In the genomic region with DNA sequence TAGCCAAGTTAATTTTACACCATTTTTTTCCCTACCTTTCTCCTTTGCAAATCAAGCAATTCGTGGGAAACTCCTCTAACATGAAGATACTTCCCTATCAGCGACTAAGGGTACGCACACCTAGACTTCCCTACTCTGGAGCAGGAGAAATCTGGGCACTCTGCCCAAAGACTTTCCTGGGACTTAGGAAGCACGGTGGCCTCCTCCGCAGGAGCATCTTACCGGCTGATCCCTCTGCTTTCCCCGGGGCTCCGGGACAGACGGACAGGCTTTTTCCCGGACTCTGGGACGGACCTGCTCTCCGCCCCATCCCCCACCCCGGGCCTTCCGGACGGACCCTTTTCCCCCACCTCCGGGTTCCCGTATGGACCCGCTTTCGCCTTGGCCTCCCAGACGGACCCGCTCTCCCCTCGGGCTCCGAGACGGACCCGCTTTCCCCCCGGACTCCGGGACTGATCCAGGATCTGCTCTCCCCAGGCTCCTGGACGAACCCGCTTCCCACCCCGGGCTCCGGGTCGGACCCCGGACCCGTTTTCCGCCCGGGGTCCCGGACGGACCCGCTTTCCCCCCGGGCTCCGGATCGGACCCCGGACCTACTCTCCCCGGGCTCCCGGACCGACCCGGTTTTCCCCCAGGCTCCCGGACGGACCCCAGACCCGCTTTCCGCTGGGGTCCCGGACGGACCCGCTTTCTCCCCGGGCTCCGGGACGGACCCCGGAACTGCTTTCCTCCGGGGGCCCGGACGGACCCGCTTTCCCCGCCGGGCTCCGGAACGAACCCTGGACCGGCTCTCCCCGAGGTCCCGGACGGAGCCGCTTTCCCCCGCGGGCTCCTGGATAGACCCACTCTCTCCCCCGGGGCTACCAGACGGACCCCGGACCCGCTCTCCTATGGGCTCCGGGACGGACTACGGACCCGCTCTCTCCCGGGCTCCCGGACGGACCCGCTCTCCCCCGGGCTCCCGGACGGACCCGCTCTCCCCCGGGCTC, we compare ENCODE assay signal across 8 mouse cellular contexts. TPM values are rescaled to one million over a fixed set of nuclear protein-coding genes. Genes with fewer than 3 reads are reported as not detected.
DNase-seq lines count a peak whose midpoint lies in the region; ATAC-seq and TF ChIP-seq lines count a peak whose summit lies in the region.
"Had no signal": no experiment of that assay in that cellular context is flagged by ENCODE, and none has a peak within 500 bp of the region (broad histone marks: within the 10 kb centered on the region; RNA-seq: fewer than 3 reads in every experiment).

No protein-coding gene starts in this region.

- H3K4me1 ChIP-seq in thymus, adult 2 months (replicated peaks; ENCODE audit: control insufficient read depth, insufficient read depth, low read length): no peaks in the 10 kb centered on the region
- no peaks in the 10 kb centered on the region for H3K4me1 ChIP-seq in embryonic fibroblast, embryonic 13.5 days (ENCODE audit: control insufficient read depth, insufficient read depth, low read length)
- H3K4me1 ChIP-seq in kidney, adult 2 months (ENCODE audit: control insufficient read depth, insufficient read depth, low read length): no peaks in the 10 kb centered on the region

- H3K36me3 ChIP-seq in thymus, adult 2 months (ENCODE audit: control insufficient read depth, insufficient read depth, low read length): no peaks in the 10 kb centered on the region
- H3K36me3 ChIP-seq in kidney, adult 2 months (ENCODE audit: control insufficient read depth, insufficient read depth, low read length): no peaks in the 10 kb centered on the region

- DNase-seq in thymus, postnatal 14 days: peak; percentile 2
- DNase-seq in thymus, adult 2 months: no peak
- DNase-seq in kidney, adult 2 months: peak; percentile 0
- peak; percentile 1 for DNase-seq in lung, postnatal 10 days
- DNase-seq in cerebellum, postnatal 36 days: no peak

- no peak for ATAC-seq in megakaryocyte-erythroid progenitor cell, adult 5-6 weeks (replicated peaks; ENCODE audit: low FRiP score, low TSS enrichment, poor library complexity, severe bottlenecking)

- H3K27me3 ChIP-seq in thymus, adult 2 months (ENCODE audit: control insufficient read depth, insufficient read depth, low read length): peaks cover 5% of the 10 kb centered on the region; the same call in 1 of the 2 replicates
- peaks cover 2% of the 10 kb centered on the region for H3K27me3 ChIP-seq in kidney, adult 2 months (replicated peaks; ENCODE audit: control insufficient read depth, insufficient read depth, low read length)

- no peak overlapping the region for H3K4me3 ChIP-seq in thymus, adult 2 months (ENCODE audit: control insufficient read depth, insufficient read depth, low read length)
- 0 out of 2 replicates have a peak overlapping the region, but pooled peaks have one; percentile 1 for H3K4me3 ChIP-seq in embryonic fibroblast, embryonic 13.5 days (ENCODE audit: insufficient read depth, low read length)
- H3K4me3 ChIP-seq in kidney, adult 2 months (ENCODE audit: insufficient read depth, low read depth, low read length): no peak overlapping the region

- no peak for TF ChIP-seq CTCF in thymus, adult 2 months (IDR thresholded peaks at IDR 0.05; ENCODE audit: borderline replicate concordance, control insufficient read depth, extremely low read depth, insufficient read depth, low read length, poor library complexity)
- no peak for TF ChIP-seq CTCF in embryonic fibroblast, embryonic 13.5 days (IDR thresholded peaks at IDR 0.05; ENCODE audit: borderline replicate concordance, insufficient read depth, low read length)
- no peak for TF ChIP-seq CTCF in kidney, adult 2 months (conservative IDR thresholded peaks at IDR 0.05; ENCODE audit: insufficient read depth, insufficient read length, low read depth, low read length)

- no peak overlapping the region for H3K27ac ChIP-seq in thymus, adult 2 months (ENCODE audit: control insufficient read depth, insufficient read depth, low read length)
- H3K27ac ChIP-seq in embryonic fibroblast, embryonic 13.5 days (ENCODE audit: insufficient read depth, low read length): no peak overlapping the region
- H3K27ac ChIP-seq in kidney, adult 2 months (ENCODE audit: insufficient read depth, low read depth, low read length): no peak overlapping the region

- TF ChIP-seq POLR2A in thymus, adult 2 months (IDR thresholded peaks at IDR 0.05; ENCODE audit: control insufficient read depth, extremely low read depth, insufficient read depth, low read length, poor library complexity): no peak
- TF ChIP-seq POLR2A in embryonic fibroblast, embryonic 13.5 days (IDR thresholded peaks at IDR 0.05; ENCODE audit: low read depth, low read length): no peak
- no peak for TF ChIP-seq POLR2A in kidney, adult 2 months (IDR thresholded peaks at IDR 0.05; ENCODE audit: low read depth, low read length)

- WGBS in thymus, adult 2 months: 12% methylated on average over 82 of the region's 90 CpGs
- 3% methylated on average over 72 of the region's 90 CpGs for WGBS in kidney, adult 2 months

RNA-seq across cellular contexts. Expression of gene Nup62cl, which starts 1.3 kb away (rescaled TPM):
- 4.5 and 7.8 TPM in 2 replicates for polyA plus RNA-seq in thymus, adult 2 months (2012; rRNA removed)
- polyA plus RNA-seq in embryonic fibroblast, embryonic 13.5 days (2011; ENCODE audit: insufficient read length, low read depth, missing spikeins): 4.3 and 5.8 TPM in 2 replicates
- 2.6 and 6.3 TPM in 2 replicates for polyA plus RNA-seq in kidney, adult 2 months (2012; rRNA removed)
- total RNA-seq in megakaryocyte-erythroid progenitor cell, adult 5-6 weeks (2014; fragmentation: Nextera tagmentation): not detected in 2 replicates
- total RNA-seq in megakaryocyte-erythroid progenitor cell, adult 5-6 weeks (2017): not detected in 2 replicates
- total RNA-seq: neutrophil, adult 5-6 weeks had no signal

RNA-seq across cellular contexts. Expression of gene Pih1h3b, which starts 1.5 kb away (rescaled TPM):
- not detected in 2 replicates for polyA plus RNA-seq in thymus, adult 2 months (2012; rRNA removed)
- not detected in 2 replicates for polyA plus RNA-seq in embryonic fibroblast, embryonic 13.5 days (2011; ENCODE audit: insufficient read length, low read depth, missing spikeins)
- polyA plus RNA-seq in kidney, adult 2 months (2012; rRNA removed): not detected in 2 replicates
- total RNA-seq in megakaryocyte-erythroid progenitor cell, adult 5-6 weeks (2014; fragmentation: Nextera tagmentation): not detected in 2 replicates
- not detected in 2 replicates for total RNA-seq in megakaryocyte-erythroid progenitor cell, adult 5-6 weeks (2017)
- total RNA-seq: neutrophil, adult 5-6 weeks had no signal

Comparison
In these comparisons a context has a peak if more than half of its experiments do, and no peak if none do; other contexts are left out.
1. DNase-seq: peak in thymus, postnatal 14 days (single experiment), kidney, adult 2 months (single experiment) and lung, postnatal 10 days (single experiment); none in thymus, adult 2 months (single experiment) and cerebellum, postnatal 36 days (0 of 2).